Mouse (Mus musculus) olfactory bulb, adult 2 months (tissue): ENCODE data around the gene Mta2.

Source experiments
- CTCF ChIP-seq: fragments of 200-500 bp; IDR thresholded peaks from 2 replicates; pipeline ENCODE4 v1.5.1; 2012; ENCODE audit warnings: low read depth, mild to moderate bottlenecking, low read length, moderate library complexity; ENCODE audit not compliant: insufficient read depth
- POLR2A ChIP-seq: fragments of 200-500 bp; IDR thresholded peaks from 2 replicates; pipeline ENCODE4 v1.6.1; 2012; ENCODE audit warnings: mild to moderate bottlenecking, low read depth, low read length, moderate library complexity; ENCODE audit not compliant: insufficient read depth

- no peak for TF ChIP-seq CTCF
- TF ChIP-seq POLR2A = peak; percentile 91
Observed at GRCm38 (mm10) chr19:8892829-8893766, 48.6 kb upstream of the Mta2 start, which contains the start of gene Ints5.
